27 mouse cellular contexts compared by ENCODE assay signal in genomic region chr2:21474957-21475356, GRCm38 (mm10).
"Had no signal": no experiment of that assay in that cellular context is flagged by ENCODE, and none has a peak within 500 bp of the region (broad histone marks: within the 10 kb centered on the region; RNA-seq: fewer than 3 reads in every experiment).

No protein-coding gene starts in this region.

- DNase-seq: cerebellum, adult 8-10 months; cerebellum, adult 9-10 months; cerebellum, adult 9-11 months; cerebellum, postnatal 10 days; cerebellum, postnatal 14 days; cerebellum, postnatal 25 days; cerebellum, postnatal 36 days; embryo, embryonic 11 days; forebrain, postnatal 0 days; gastrocnemius, adult 2 months; gastrocnemius, postnatal 10 days; gastrocnemius, postnatal 14 days; gastrocnemius, postnatal 25 days; gastrocnemius, postnatal 36 days; heart, adult 18-20 months; heart, adult 2 months had no signal

- H3K27ac ChIP-seq: embryonic facial prominence, embryonic 10.5 days; embryonic facial prominence, embryonic 12.5 days; embryonic facial prominence, embryonic 13.5 days; embryonic facial prominence, embryonic 15.5 days; forebrain, embryonic 10.5 days; forebrain, embryonic 12.5 days; forebrain, embryonic 13.5 days; forebrain, embryonic 15.5 days; gastrocnemius, adult 2 months; heart, adult 2 months had no signal

- H3K9me3 ChIP-seq: embryonic facial prominence, embryonic 10.5 days; embryonic facial prominence, embryonic 12.5 days; embryonic facial prominence, embryonic 13.5 days; embryonic facial prominence, embryonic 15.5 days; forebrain, embryonic 10.5 days; forebrain, embryonic 12.5 days; forebrain, embryonic 13.5 days; forebrain, embryonic 15.5 days had no signal

- H3K4me3 ChIP-seq: embryonic facial prominence, embryonic 10.5 days; embryonic facial prominence, embryonic 12.5 days; embryonic facial prominence, embryonic 13.5 days; embryonic facial prominence, embryonic 15.5 days; erythroblast, embryonic 14.5 days; forebrain, embryonic 10.5 days; forebrain, embryonic 12.5 days; forebrain, embryonic 13.5 days; forebrain, embryonic 15.5 days; gastrocnemius, adult 2 months; heart, adult 2 months had no signal

- H3K4me2 ChIP-seq: embryonic facial prominence, embryonic 12.5 days; embryonic facial prominence, embryonic 13.5 days; embryonic facial prominence, embryonic 15.5 days; forebrain, embryonic 12.5 days; forebrain, embryonic 13.5 days; forebrain, embryonic 15.5 days had no signal

- H3K36me3 ChIP-seq: embryonic facial prominence, embryonic 10.5 days; embryonic facial prominence, embryonic 12.5 days; embryonic facial prominence, embryonic 13.5 days; embryonic facial prominence, embryonic 15.5 days; forebrain, embryonic 10.5 days; forebrain, embryonic 12.5 days; forebrain, embryonic 15.5 days had no signal

- H3K9ac ChIP-seq: embryonic facial prominence, embryonic 12.5 days; embryonic facial prominence, embryonic 13.5 days; embryonic facial prominence, embryonic 15.5 days; forebrain, embryonic 12.5 days; forebrain, embryonic 13.5 days; forebrain, embryonic 15.5 days; forebrain, postnatal 0 days had no signal

- H3K27me3 ChIP-seq: embryonic facial prominence, embryonic 12.5 days; embryonic facial prominence, embryonic 13.5 days; embryonic facial prominence, embryonic 15.5 days; forebrain, embryonic 12.5 days; forebrain, embryonic 13.5 days; forebrain, embryonic 15.5 days had no signal

- H3K4me1 ChIP-seq: embryonic facial prominence, embryonic 10.5 days; embryonic facial prominence, embryonic 12.5 days; embryonic facial prominence, embryonic 13.5 days; embryonic facial prominence, embryonic 15.5 days; forebrain, embryonic 10.5 days; forebrain, embryonic 12.5 days; forebrain, embryonic 13.5 days; forebrain, embryonic 15.5 days had no signal

- ATAC-seq: forebrain, embryonic 13.5 days; forebrain, embryonic 14.5 days; forebrain, embryonic 15.5 days; forebrain, embryonic 16.5 days; forebrain, postnatal 0 days had no signal
